Mouse (Mus musculus) bone marrow macrophage, adult 2 months (primary cell): ENCODE data around the gene Samd1.

Experiments used
- CTCF ChIP-seq: IDR thresholded peaks from 2 replicates; pipeline ENCODE4 v1.5.1; 2012; ENCODE audit warnings: low read depth, mild to moderate bottlenecking, low read length, moderate library complexity
- POLR2A ChIP-seq: IDR thresholded peaks from 2 replicates; pipeline ENCODE4 v1.6.1; 2012; ENCODE audit warnings: mild to moderate bottlenecking, low read depth, low read length, borderline replicate concordance

- TF ChIP-seq CTCF: no peak
- TF ChIP-seq POLR2A: no peak
These were observed 19.3 kb upstream of the Samd1 start for GRCm38 (mm10) chr8:83978200-83978599.
